24 mouse cellular contexts compared by ENCODE assay signal in the genomic region with DNA sequence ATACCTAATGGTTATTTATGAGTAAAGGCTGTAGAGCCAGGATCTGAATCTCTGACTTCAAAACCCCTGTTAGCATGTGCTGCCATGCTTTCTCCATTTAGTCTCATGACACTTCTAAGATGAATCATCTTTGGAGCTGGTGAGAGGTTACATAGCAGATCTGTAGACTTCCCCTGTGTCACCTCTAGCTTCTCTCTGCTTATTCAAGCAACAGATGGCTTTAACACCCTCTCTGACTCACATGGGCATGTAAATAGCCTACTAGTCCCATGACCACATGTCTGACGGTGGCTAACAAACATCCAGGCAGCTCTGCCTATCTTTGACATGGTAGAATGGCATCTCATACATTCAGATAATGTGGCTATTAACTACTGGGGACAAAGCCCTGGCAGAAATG. TPM values are rescaled to one million over a fixed set of nuclear protein-coding genes. Genes with fewer than 3 reads are reported as not detected.
DNase-seq lines count a peak whose midpoint lies in the region; TF ChIP-seq lines count a peak whose summit lies in the region.
"Had no signal": no experiment of that assay in that cellular context is flagged by ENCODE, and none has a peak within 500 bp of the region (broad histone marks: within the 10 kb centered on the region; RNA-seq: fewer than 3 reads in every experiment).

No protein-coding gene starts in this region.

- peaks cover 17% of the 10 kb centered on the region for H3K9me3 ChIP-seq in CH12.LX (replicated peaks; ENCODE audit: low read length)
- H3K9me3 ChIP-seq: embryonic facial prominence, embryonic 10.5 days; forebrain, embryonic 10.5 days; forebrain, embryonic 15.5 days; heart, embryonic 10.5 days; heart, embryonic 15.5 days; hindbrain, embryonic 10.5 days; intestine, embryonic 15.5 days had no signal

- H3K4me3 ChIP-seq in heart, adult 2 months, result no peak overlapping the region
- H3K4me3 ChIP-seq in CH12.LX (replicated peaks in 1 of 3; ENCODE audit: low read depth in 2 of 3, low read length in 2 of 3, poor library complexity in 1 of 3), result no peak overlapping the region
- no peak overlapping the region for H3K4me3 ChIP-seq in bone marrow macrophage, adult 2 months (ENCODE audit: insufficient read depth, low read length)
- H3K4me3 ChIP-seq: embryonic facial prominence, embryonic 10.5 days; erythroblast, embryonic 14.5 days; forebrain, embryonic 10.5 days; forebrain, embryonic 15.5 days; heart, embryonic 10.5 days; heart, embryonic 15.5 days; hindbrain, embryonic 10.5 days; intestine, embryonic 15.5 days had no signal

- DNase-seq in heart, adult 11 months, result peak; percentile 50
- DNase-seq in heart, adult 2 months, result no peak
- peak; percentile 85 for DNase-seq in CH12.LX (ENCODE audit: extremely low read depth)
- DNase-seq in splenic B cell, adult 2 months (ENCODE audit: low read depth, low spot score), result peak; percentile 49
- DNase-seq in T-cell, adult 2 months (ENCODE audit: low spot score), result no peak
- no peak for DNase-seq in ovary, postnatal 36 days (ENCODE audit: low spot score)
- DNase-seq in frontal cortex, postnatal 36 days (ENCODE audit: low spot score in 2 of 2), result no peak
- DNase-seq: adrenal gland, postnatal 14 days; cerebellum, adult 18-20 months; cerebellum, adult 9-11 months; cerebellum, postnatal 36 days; gastrocnemius, postnatal 10 days; kidney, adult 18-20 months had no signal

- no peaks in the 10 kb centered on the region for H3K79me2 ChIP-seq in heart, adult 2 months (replicated peaks; ENCODE audit: control insufficient read depth, insufficient read depth, low read length)
- peaks cover 5% of the 10 kb centered on the region; the same call in 1 of the 2 replicates for H3K79me2 ChIP-seq in CH12.LX (replicated peaks; ENCODE audit: control insufficient read depth, extremely low read depth, insufficient read depth, poor library complexity, severe bottlenecking)

- H3K36me3 ChIP-seq in heart, adult 2 months (ENCODE audit: control insufficient read depth, insufficient read depth, low read length), result no peaks in the 10 kb centered on the region
- H3K36me3 ChIP-seq in CH12.LX (replicated peaks in 1 of 2; ENCODE audit: control insufficient read depth in 1 of 2, insufficient read depth in 1 of 2, low read length in 1 of 2), result peaks cover 10 to 81% of the 10 kb centered on the region in 2 experiments
- 0 out of 2 replicates have a peak, but pooled peaks cover 2% of the 10 kb centered on the region for H3K36me3 ChIP-seq in splenic B cell, adult 2 months (ENCODE audit: control insufficient read depth, insufficient read depth, low read length, poor library complexity, severe bottlenecking)
- H3K36me3 ChIP-seq: embryonic facial prominence, embryonic 10.5 days; forebrain, embryonic 10.5 days; forebrain, embryonic 15.5 days; heart, embryonic 10.5 days; heart, embryonic 15.5 days; hindbrain, embryonic 10.5 days; intestine, embryonic 15.5 days had no signal

- intact Hi-C loops in heart, adult 2 months (cut with DNase I), result no loop called here

- dilution Hi-C loops in CH12.LX (cut with MboI; ENCODE audit: extremely low pct_ligation_motif_present, extremely low pct_unique_long_range_greater_than_20kb, low sequenced_read_pairs), result no loop called here

- TF ChIP-seq POLR2A in heart, adult 2 months (IDR thresholded peaks at IDR 0.05; ENCODE audit: insufficient read depth, low read depth, low read length), result no peak
- no peak for TF ChIP-seq POLR2A in CH12.LX (IDR thresholded peaks at IDR 0.05; ENCODE audit: low read depth, low read length)
- no peak for TF ChIP-seq POLR2A in bone marrow macrophage, adult 2 months (IDR thresholded peaks at IDR 0.05; ENCODE audit: borderline replicate concordance, low read depth, low read length)

- TF ChIP-seq RAD21 in CH12.LX (IDR thresholded peaks at IDR 0.05; ENCODE audit: low read depth, low read length), result no peak

- H3K4me2 ChIP-seq in CH12.LX (ENCODE audit: insufficient read depth, low read depth, poor library complexity, severe bottlenecking), result no peak overlapping the region
- H3K4me2 ChIP-seq: forebrain, embryonic 15.5 days; heart, embryonic 15.5 days; hindbrain, embryonic 14.5 days; intestine, embryonic 15.5 days had no signal

- no peaks in the 10 kb centered on the region for H3K4me1 ChIP-seq in heart, adult 2 months (ENCODE audit: control insufficient read depth, insufficient read depth, low read length)
- H3K4me1 ChIP-seq in CH12.LX (ENCODE audit: control insufficient read depth in 1 of 2, insufficient read depth in 2 of 2), result peaks cover 12 to 58% of the 10 kb centered on the region in 2 experiments
- peaks cover 10% of the 10 kb centered on the region for H3K4me1 ChIP-seq in bone marrow macrophage, adult 2 months (ENCODE audit: control insufficient read depth, insufficient read depth, low read length)
- H3K4me1 ChIP-seq: forebrain, embryonic 15.5 days; heart, embryonic 10.5 days; heart, embryonic 15.5 days; intestine, embryonic 15.5 days had no signal

- in situ Hi-C loops in CH12.LX (cut with MboI; ENCODE audit: low pct_ligation_motif_present, low pct_unique_long_range_greater_than_20kb, low sequenced_read_pairs), result no loop called here

- no peak overlapping the region for H3K9ac ChIP-seq in heart, adult 2 months (ENCODE audit: low read depth, low read length)
- peak overlapping the region; percentile 23; the same call in 1 of the 2 replicates for H3K9ac ChIP-seq in CH12.LX (ENCODE audit: insufficient read depth, low read depth)
- H3K9ac ChIP-seq: forebrain, embryonic 15.5 days; heart, embryonic 15.5 days; hindbrain, embryonic 14.5 days; intestine, embryonic 15.5 days had no signal

- no peak overlapping the region for H3K27ac ChIP-seq in heart, adult 2 months
- H3K27ac ChIP-seq in CH12.LX (ENCODE audit: insufficient read depth, low read depth), result peak overlapping the region; percentile 86
- H3K27ac ChIP-seq in bone marrow macrophage, adult 2 months (ENCODE audit: insufficient read depth, low read depth, low read length), result peak overlapping the region; percentile 52
- H3K27ac ChIP-seq: embryonic facial prominence, embryonic 10.5 days; forebrain, embryonic 10.5 days; forebrain, embryonic 15.5 days; heart, embryonic 10.5 days; heart, embryonic 15.5 days; hindbrain, embryonic 10.5 days; hindbrain, embryonic 14.5 days; intestine, embryonic 15.5 days had no signal

- WGBS in heart, adult 2 months, result 39% methylated on average over 1 of the region's 1 CpGs

- TF ChIP-seq EP300 in heart, adult 2 months (IDR thresholded peaks at IDR 0.05; ENCODE audit: insufficient read depth, low read depth, low read length), result no peak
- TF ChIP-seq EP300 in CH12.LX (IDR thresholded peaks at IDR 0.05; ENCODE audit: low read length), result peak; percentile 84

- TF ChIP-seq CTCF in heart, adult 2 months (IDR thresholded peaks at IDR 0.05), result no peak
- TF ChIP-seq CTCF in CH12.LX (conservative IDR thresholded peaks at IDR 0.05 in 1 of 2, IDR thresholded peaks at IDR 0.05 in 1 of 2; ENCODE audit: low read depth in 2 of 2, low read length in 2 of 2), result no peak
- TF ChIP-seq CTCF in bone marrow macrophage, adult 2 months (IDR thresholded peaks at IDR 0.05; ENCODE audit: low read depth, low read length), result no peak

- no peaks in the 10 kb centered on the region for H3K27me3 ChIP-seq in heart, adult 2 months (ENCODE audit: control insufficient read depth, insufficient read depth, low read length)
- H3K27me3 ChIP-seq in CH12.LX (replicated peaks), result no peaks in the 10 kb centered on the region
- no peaks in the 10 kb centered on the region for H3K27me3 ChIP-seq in splenic B cell, adult 2 months (ENCODE audit: control insufficient read depth, insufficient read depth, low read length, poor library complexity, severe bottlenecking)
- H3K27me3 ChIP-seq: forebrain, embryonic 15.5 days; heart, embryonic 15.5 days; intestine, embryonic 15.5 days had no signal

TF ChIP-seq in CH12.LX, 34 proteins besides CTCF, POLR2A, EP300 and RAD21 (continues in another document):
- TF ChIP-seq KAT2A (IDR thresholded peaks at IDR 0.05; ENCODE audit: insufficient replicate concordance, low read length), result no peak
- no peak for TF ChIP-seq GABPA (IDR thresholded peaks at IDR 0.05; ENCODE audit: insufficient replicate concordance, low read depth, low read length)
- TF ChIP-seq SIN3A (IDR thresholded peaks at IDR 0.05; ENCODE audit: low read length), result peak; percentile 61; the same call in 1 of the 2 replicates
- TF ChIP-seq ZMIZ1 (IDR thresholded peaks at IDR 0.05; ENCODE audit: low read depth, low read length), result no peak
- TF ChIP-seq JUND (conservative IDR thresholded peaks at IDR 0.05; ENCODE audit: low read depth, low read length), result peak; percentile 73
- TF ChIP-seq USF1 (IDR thresholded peaks at IDR 0.05; ENCODE audit: low read depth, low read length), result no peak
- TF ChIP-seq MXI1 (IDR thresholded peaks at IDR 0.05; ENCODE audit: low read depth, low read length), result peak; percentile 78; the same call in 1 of the 2 replicates
- no peak for TF ChIP-seq ZNF384 (IDR thresholded peaks at IDR 0.05; ENCODE audit: low read depth, low read length)
- no peak for TF ChIP-seq NRF1 (IDR thresholded peaks at IDR 0.05; ENCODE audit: low read depth, low read length)
- no peak for TF ChIP-seq NELFE (IDR thresholded peaks at IDR 0.05; ENCODE audit: low read depth, low read length)
- no peak for TF ChIP-seq ZKSCAN1 (IDR thresholded peaks at IDR 0.05; ENCODE audit: borderline replicate concordance, low read depth, low read length)
- TF ChIP-seq MAX (IDR thresholded peaks at IDR 0.05; ENCODE audit: low read length), result peak; percentile 95
- TF ChIP-seq ZC3H11A (IDR thresholded peaks at IDR 0.05; ENCODE audit: low read depth, low read length), result no peak
- peak; percentile 65; the same call in 1 of the 2 replicates for TF ChIP-seq MEF2A (IDR thresholded peaks at IDR 0.05; ENCODE audit: borderline replicate concordance, low read depth, low read length)
- TF ChIP-seq RCOR1 (conservative IDR thresholded peaks at IDR 0.05; ENCODE audit: low read depth, low read length), result no peak
- TF ChIP-seq TBP (conservative IDR thresholded peaks at IDR 0.05; ENCODE audit: low read depth, low read length), result no peak
- 0 out of 2 replicates have a peak, but pooled peaks have one; percentile 11 for TF ChIP-seq USF2 (conservative IDR thresholded peaks at IDR 0.05; ENCODE audit: low read depth, low read length)
- TF ChIP-seq HCFC1 (IDR thresholded peaks at IDR 0.05; ENCODE audit: low read depth, low read length), result no peak
- no peak for TF ChIP-seq UBTF (IDR thresholded peaks at IDR 0.05; ENCODE audit: low read depth, low read length)
- TF ChIP-seq MAFK (IDR thresholded peaks at IDR 0.05; ENCODE audit: insufficient replicate concordance, low read length), result 0 out of 2 replicates have a peak, but pooled peaks have one; percentile 7

RNA-seq across cellular contexts. Expression of gene Arhgap24, which starts 39.3 kb away (rescaled TPM):
- 10 to 100 TPM; 15.2 to 24.6 TPM for total RNA-seq in heart, adult 2 months (2021)
- polyA plus RNA-seq in heart, adult 2 months (2012; rRNA removed), result 11.9 and 21.7 TPM in 2 replicates
- total RNA-seq in CH12.LX (2012; rRNA removed) (23.5 and 34.7 TPM in 2 replicates), CH12.LX (2014; rRNA removed) (45.8 and 47.9 TPM in 2 replicates)
- 51.6 and 53.7 TPM in 2 replicates for polyA plus RNA-seq in CH12.LX (2012; ENCODE audit: insufficient read length, low read depth)
- 1.6 and 1.7 TPM in 2 replicates for polyA plus RNA-seq in bone marrow macrophage, adult 2 months (2012; ENCODE audit: insufficient read depth, insufficient read length, missing spikeins)
- total RNA-seq: MEL had no signal
- polyA plus RNA-seq: erythroblast, embryonic 14.5 days had no signal

Comparison
In these comparisons a context has a peak if more than half of its experiments do, and no peak if none do; other contexts are left out.
1. DNase-seq: peak in heart, adult 11 months (single experiment), CH12.LX (single experiment) and splenic B cell, adult 2 months (single experiment); none in heart, adult 2 months (0 of 2), T-cell, adult 2 months (single experiment), ovary, postnatal 36 days (single experiment) and frontal cortex, postnatal 36 days (0 of 2).